Mouse (Mus musculus) cortical plate, adult 2 months (tissue): ENCODE results near the gene Cdk16.
A peak's percentile ranks its signal among the peaks of the same experiment; 100 is the strongest.

Experiments used
- CTCF ChIP-seq: fragments of 200-500 bp; IDR thresholded peaks from 2 replicates; pipeline ENCODE4 v1.5.1; 2011; ENCODE audit warnings: mild to moderate bottlenecking, control low read depth, low read length; ENCODE audit not compliant: insufficient read depth; ENCODE audit errors: extremely low read depth
- POLR2A ChIP-seq: fragments of 200-500 bp; IDR thresholded peaks from 2 replicates; pipeline ENCODE4 v1.6.1; 2011; ENCODE audit warnings: mild to moderate bottlenecking, low read length, control low read depth; ENCODE audit not compliant: insufficient read depth; ENCODE audit errors: extremely low read depth

- TF ChIP-seq CTCF (no peak), POLR2A (peak; percentile 63; the same call in 1 of the 2 replicates)
These were observed 16.7 kb downstream of the Cdk16 start for GRCm38 (mm10) chrX:20704295-20705082.
